In the genomic region with DNA sequence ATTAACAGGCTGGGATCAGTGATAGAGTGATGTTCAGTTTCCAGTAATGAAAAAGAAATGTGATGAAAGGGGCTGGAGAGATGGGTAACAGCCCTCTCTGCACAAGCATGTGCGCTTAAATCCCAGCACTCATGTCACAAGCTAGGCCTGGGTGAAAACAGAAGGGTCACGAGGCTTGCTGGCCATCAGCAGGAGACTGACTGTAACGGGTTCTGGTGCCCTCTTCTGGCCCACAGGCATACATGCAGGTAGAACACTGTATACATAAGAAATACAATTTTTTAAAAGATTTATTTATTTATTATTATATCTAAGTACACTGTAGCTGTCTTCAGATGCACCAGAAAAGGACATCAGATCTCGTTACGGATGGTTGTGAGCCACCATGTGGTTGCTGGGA, we compare ENCODE assay signal across 9 mouse cellular contexts. TPM values are rescaled to one million over a fixed set of nuclear protein-coding genes. Genes with fewer than 3 reads are reported as not detected.
A peak's percentile ranks its signal among the peaks of the same experiment; 100 is the strongest.
DNase-seq lines count a peak whose midpoint lies in the region; ATAC-seq and TF ChIP-seq lines count a peak whose summit lies in the region.
"Had no signal": no experiment of that assay in that cellular context is flagged by ENCODE, and none has a peak within 500 bp of the region (broad histone marks: within the 10 kb centered on the region; RNA-seq: fewer than 3 reads in every experiment).

No protein-coding gene starts in this region.

- TF ChIP-seq CTCF in intestine, postnatal 0 days (IDR thresholded peaks at IDR 0.05; ENCODE audit: low read depth) = peak; percentile 60
- TF ChIP-seq CTCF in stomach, postnatal 0 days (IDR thresholded peaks at IDR 0.05; ENCODE audit: low read depth) = peak; percentile 63

- no peak overlapping the region for H3K4me3 ChIP-seq in intestine, postnatal 0 days (ENCODE audit: low read depth, low read length)
- no peak overlapping the region for H3K4me3 ChIP-seq in intestine, embryonic 16.5 days (ENCODE audit: low read length)
- no peak overlapping the region for H3K4me3 ChIP-seq in stomach, postnatal 0 days (ENCODE audit: low read depth, low read length)

- no peak for TF ChIP-seq EP300 in stomach, postnatal 0 days (optimal IDR thresholded peaks at IDR 0.05)

- H3K9me3 ChIP-seq in intestine, postnatal 0 days (ENCODE audit: control insufficient read depth) = no peaks in the 10 kb centered on the region
- no peaks in the 10 kb centered on the region for H3K9me3 ChIP-seq in intestine, embryonic 16.5 days (ENCODE audit: control insufficient read depth, low read length)
- H3K9me3 ChIP-seq in stomach, postnatal 0 days (ENCODE audit: control insufficient read depth, low read length) = no peaks in the 10 kb centered on the region

- H3K4me2 ChIP-seq in intestine, postnatal 0 days (replicated peaks; ENCODE audit: low read depth) = no peak overlapping the region
- H3K4me2 ChIP-seq in intestine, embryonic 16.5 days (ENCODE audit: low read depth, low read length) = no peak overlapping the region
- no peak overlapping the region for H3K4me2 ChIP-seq in stomach, postnatal 0 days (replicated peaks; ENCODE audit: low read depth)

- no peak overlapping the region for H3K9ac ChIP-seq in intestine, postnatal 0 days (ENCODE audit: low read depth, low read length)
- no peak overlapping the region for H3K9ac ChIP-seq in intestine, embryonic 16.5 days (ENCODE audit: low read depth, low read length)
- no peak overlapping the region for H3K9ac ChIP-seq in stomach, postnatal 0 days (ENCODE audit: low read length)

- 66% methylated on average over 5 of the region's 5 CpGs for WGBS in intestine, postnatal 0 days
- WGBS in intestine, embryonic 16.5 days = 64% methylated on average over 5 of the region's 5 CpGs
- 56% methylated on average over 5 of the region's 5 CpGs for WGBS in stomach, postnatal 0 days

- H3K27ac ChIP-seq in intestine, postnatal 0 days (ENCODE audit: low read depth, low read length) = no peak overlapping the region
- no peak overlapping the region for H3K27ac ChIP-seq in intestine, embryonic 16.5 days (ENCODE audit: low read length)
- H3K27ac ChIP-seq in stomach, postnatal 0 days (replicated peaks) = no peak overlapping the region

- no peaks in the 10 kb centered on the region for H3K4me1 ChIP-seq in intestine, postnatal 0 days (replicated peaks; ENCODE audit: control insufficient read depth, insufficient read depth, low read length)
- H3K4me1 ChIP-seq in intestine, embryonic 16.5 days (ENCODE audit: control insufficient read depth, insufficient read depth, low read length) = no peaks in the 10 kb centered on the region
- no peaks in the 10 kb centered on the region for H3K4me1 ChIP-seq in stomach, postnatal 0 days (replicated peaks; ENCODE audit: control insufficient read depth, insufficient read depth)

- H3K36me3 ChIP-seq in intestine, postnatal 0 days (ENCODE audit: control insufficient read depth, insufficient read depth) = no peaks in the 10 kb centered on the region
- no peaks in the 10 kb centered on the region for H3K36me3 ChIP-seq in intestine, embryonic 16.5 days (ENCODE audit: control insufficient read depth, insufficient read depth, low read length)
- H3K36me3 ChIP-seq in stomach, postnatal 0 days (ENCODE audit: control insufficient read depth, insufficient read depth, low read length) = no peaks in the 10 kb centered on the region

- DNase-seq in right cerebral cortex, postnatal 4 days = peak; percentile 11
- no peak for DNase-seq in right cerebral cortex, adult 2 months (ENCODE audit: low spot score in 2 of 2)
- DNase-seq in cerebellum, postnatal 14 days = peak; percentile 31 to 41
- DNase-seq in stomach, postnatal 0 days (ENCODE audit: low spot score) = peak; percentile 13
- DNase-seq: gastrocnemius, postnatal 36 days had no signal

- H3K27me3 ChIP-seq in intestine, postnatal 0 days (replicated peaks; ENCODE audit: control insufficient read depth, insufficient read depth, low read length) = no peaks in the 10 kb centered on the region
- H3K27me3 ChIP-seq in intestine, embryonic 16.5 days (replicated peaks; ENCODE audit: control insufficient read depth, insufficient read depth, low read length) = peaks cover 8% of the 10 kb centered on the region
- H3K27me3 ChIP-seq in stomach, postnatal 0 days (ENCODE audit: control insufficient read depth, insufficient read depth, low read length) = no peaks in the 10 kb centered on the region

- ATAC-seq in intestine, postnatal 0 days = no peak
- no peak for ATAC-seq in intestine, embryonic 16.5 days
- no peak for ATAC-seq in stomach, postnatal 0 days (ENCODE audit: low FRiP score, low TSS enrichment)
- no peak for ATAC-seq in erythroblast, adult 5-6 weeks (replicated peaks; ENCODE audit: low FRiP score, poor library complexity, severe bottlenecking)

RNA-seq across cellular contexts. Expression of gene Chic1, which starts 18.0 kb away (rescaled TPM):
- polyA plus RNA-seq in intestine, postnatal 0 days (2015; fragmentation: Nextera tagmentation; extraction: Ambion mirVana) = 2.0 and 2.3 TPM in 2 replicates
- polyA plus RNA-seq in intestine, embryonic 16.5 days (2015; fragmentation: Nextera tagmentation; extraction: Ambion mirVana) = 4.5 and 4.7 TPM in 2 replicates
- 0.92 and 1.0 TPM in 2 replicates for polyA plus RNA-seq in stomach, postnatal 0 days (2015; fragmentation: Nextera tagmentation; extraction: Ambion mirVana)
- not detected in 2 replicates for total RNA-seq in erythroblast, adult 5-6 weeks (2015; ENCODE audit: low replicate concordance)
- under 0.01 and 0.09 TPM in 2 replicates for total RNA-seq in erythroblast, adult 5-6 weeks (2017; ENCODE audit: low replicate concordance)
- total RNA-seq: megakaryocyte-erythroid progenitor cell, adult 5-6 weeks had no signal

RNA-seq across cellular contexts. Expression of gene Tsx, which starts 40.0 kb away (rescaled TPM):
- polyA plus RNA-seq in intestine, postnatal 0 days (2015; fragmentation: Nextera tagmentation; extraction: Ambion mirVana) = 0.25 and 0.58 TPM in 2 replicates
- 0.17 and 0.23 TPM in 2 replicates for polyA plus RNA-seq in intestine, embryonic 16.5 days (2015; fragmentation: Nextera tagmentation; extraction: Ambion mirVana)
- not detected in 2 replicates for polyA plus RNA-seq in stomach, postnatal 0 days (2015; fragmentation: Nextera tagmentation; extraction: Ambion mirVana)
- total RNA-seq in erythroblast, adult 5-6 weeks (2015; ENCODE audit: low replicate concordance) = not detected in 2 replicates
- not detected in 2 replicates for total RNA-seq in erythroblast, adult 5-6 weeks (2017; ENCODE audit: low replicate concordance)
- total RNA-seq: gastrocnemius, postnatal 36 days; megakaryocyte-erythroid progenitor cell, adult 5-6 weeks had no signal

RNA-seq across cellular contexts. Expression of gene Gm26992, which starts 47.6 kb away (rescaled TPM):
- not detected in 2 replicates for polyA plus RNA-seq in intestine, postnatal 0 days (2015; fragmentation: Nextera tagmentation; extraction: Ambion mirVana)
- polyA plus RNA-seq in intestine, embryonic 16.5 days (2015; fragmentation: Nextera tagmentation; extraction: Ambion mirVana) = not detected in 2 replicates
- polyA plus RNA-seq in stomach, postnatal 0 days (2015; fragmentation: Nextera tagmentation; extraction: Ambion mirVana) = not detected in 2 replicates
- not detected in 2 replicates for total RNA-seq in erythroblast, adult 5-6 weeks (2015; ENCODE audit: low replicate concordance)
- not detected in 2 replicates for total RNA-seq in erythroblast, adult 5-6 weeks (2017; ENCODE audit: low replicate concordance)
- total RNA-seq: gastrocnemius, postnatal 36 days had no signal

RNA-seq across cellular contexts. Expression of gene Cdx4, which starts 53.1 kb away (rescaled TPM):
- not detected in 2 replicates for polyA plus RNA-seq in intestine, postnatal 0 days (2015; fragmentation: Nextera tagmentation; extraction: Ambion mirVana)
- not detected in 2 replicates for polyA plus RNA-seq in intestine, embryonic 16.5 days (2015; fragmentation: Nextera tagmentation; extraction: Ambion mirVana)
- not detected in 2 replicates for polyA plus RNA-seq in stomach, postnatal 0 days (2015; fragmentation: Nextera tagmentation; extraction: Ambion mirVana)
- total RNA-seq in erythroblast, adult 5-6 weeks (2015; ENCODE audit: low replicate concordance) = not detected in 2 replicates
- total RNA-seq in erythroblast, adult 5-6 weeks (2017; ENCODE audit: low replicate concordance) = not detected in 2 replicates
- total RNA-seq: gastrocnemius, postnatal 36 days; megakaryocyte-erythroid progenitor cell, adult 5-6 weeks had no signal

Comparison
In these comparisons a context has a peak if more than half of its experiments do, and no peak if none do; other contexts are left out.
1. DNase-seq: peak in right cerebral cortex, postnatal 4 days (single experiment), cerebellum, postnatal 14 days (2 of 2) and stomach, postnatal 0 days (single experiment); none in right cerebral cortex, adult 2 months (0 of 2).